ENCODE assay signal across 22 mouse cellular contexts in genomic region chr11:60383518-60383917, GRCm38 (mm10). TPM values are rescaled to one million over a fixed set of nuclear protein-coding genes. Genes with fewer than 3 reads are reported as not detected.
DNase-seq lines count a peak whose midpoint lies in the region; ATAC-seq and TF ChIP-seq lines count a peak whose summit lies in the region.
"Had no signal": no experiment of that assay in that cellular context is flagged by ENCODE, and none has a peak within 500 bp of the region (broad histone marks: within the 10 kb centered on the region; RNA-seq: fewer than 3 reads in every experiment).

No protein-coding gene starts in this region.

- H3K27me3 ChIP-seq in E14TG2a.4 (ENCODE audit: insufficient read depth, low read length): no peaks in the 10 kb centered on the region
- H3K27me3 ChIP-seq in forebrain, postnatal 0 days (ENCODE audit: insufficient read depth, low read length): no peaks in the 10 kb centered on the region
- H3K27me3 ChIP-seq: hindbrain, embryonic 12.5 days; Patski had no signal

- H3K9me3 ChIP-seq in E14TG2a.4 (ENCODE audit: low read length): no peaks in the 10 kb centered on the region
- H3K9me3 ChIP-seq in forebrain, postnatal 0 days (ENCODE audit: low read length): no peaks in the 10 kb centered on the region
- H3K9me3 ChIP-seq: embryonic facial prominence, embryonic 10.5 days; hindbrain, embryonic 12.5 days; limb, embryonic 12.5 days had no signal

- peak; percentile 36 for TF ChIP-seq CTCF in layer of hippocampus, adult 2 months (conservative IDR thresholded peaks at IDR 0.05)
- peak; percentile 12; the same call in 1 of the 2 replicates for TF ChIP-seq CTCF in E14TG2a.4 (conservative IDR thresholded peaks at IDR 0.05; ENCODE audit: low read length)
- TF ChIP-seq CTCF in brain, embryonic 14.5 days (IDR thresholded peaks at IDR 0.05; ENCODE audit: borderline replicate concordance, extremely low read depth, insufficient read depth, insufficient read length): peak; percentile 10; the same call in 1 of the 2 replicates
- TF ChIP-seq CTCF in forebrain, postnatal 0 days (IDR thresholded peaks at IDR 0.05; ENCODE audit: low read depth): no peak

- no peak overlapping the region for H3K4me2 ChIP-seq in forebrain, postnatal 0 days (ENCODE audit: low read depth)
- H3K4me2 ChIP-seq: heart, embryonic 11.5 days; hindbrain, embryonic 12.5 days; limb, embryonic 12.5 days had no signal

- 91% methylated on average over 6 of the region's 6 CpGs for WGBS in forebrain, postnatal 0 days

- H3K4me1 ChIP-seq in E14TG2a.4 (replicated peaks; ENCODE audit: low read depth, low read length): peaks cover 27% of the 10 kb centered on the region
- H3K4me1 ChIP-seq in forebrain, postnatal 0 days (ENCODE audit: insufficient read depth): peaks cover 17% of the 10 kb centered on the region; the same call in 1 of the 2 replicates

- H3K4me3 ChIP-seq in layer of hippocampus, adult 2 months: no peak overlapping the region
- no peak overlapping the region for H3K4me3 ChIP-seq in E14TG2a.4 (replicated peaks; ENCODE audit: low read length)
- no peak overlapping the region for H3K4me3 ChIP-seq in forebrain, postnatal 0 days (ENCODE audit: low read depth, low read length)
- H3K4me3 ChIP-seq: embryonic facial prominence, embryonic 10.5 days; gastrocnemius, adult 2 months; hindbrain, embryonic 12.5 days; limb, embryonic 12.5 days had no signal

- peak overlapping the region; percentile 92; the same call in 1 of the 2 replicates for H3K27ac ChIP-seq in layer of hippocampus, adult 2 months
- no peak overlapping the region for H3K27ac ChIP-seq in forebrain, postnatal 0 days (ENCODE audit: low read depth, low read length)
- H3K27ac ChIP-seq: embryonic facial prominence, embryonic 10.5 days; gastrocnemius, adult 2 months; limb, embryonic 12.5 days had no signal

- DNase-seq in layer of hippocampus, adult 2 months (ENCODE audit: low spot score in 2 of 2): no peak
- DNase-seq in layer of hippocampus, postnatal 36 days: no peak
- DNase-seq in A20 (ENCODE audit: low read depth, low spot score): peak; percentile 18
- DNase-seq in brain, embryonic 14.5 days (ENCODE audit: low read depth): no peak
- DNase-seq in adrenal gland, adult 18-20 months (ENCODE audit: low spot score in 2 of 2): no peak
- DNase-seq in forebrain, postnatal 0 days: no peak
- DNase-seq: adrenal gland, postnatal 25 days; cerebellum, adult 8-10 months; gastrocnemius, adult 2 months; heart, postnatal 10 days; kidney, adult 8-10 months; kidney, postnatal 36 days; lung, adult 18-20 months; lung, postnatal 36 days; thymus, postnatal 25 days had no signal

- no peak for TF ChIP-seq POLR2A in brain, embryonic 14.5 days (IDR thresholded peaks at IDR 0.05; ENCODE audit: borderline replicate concordance, extremely low read depth, insufficient read depth, insufficient read length, poor library complexity, severe bottlenecking)

- no peak for ATAC-seq in forebrain, postnatal 0 days
- ATAC-seq: CD4-positive, CD25-positive, alpha-beta regulatory T cell, adult 4 months; Patski had no signal

- H3K36me3 ChIP-seq in E14TG2a.4 (ENCODE audit: insufficient read depth, low read length): no peaks in the 10 kb centered on the region
- no peaks in the 10 kb centered on the region for H3K36me3 ChIP-seq in forebrain, postnatal 0 days (ENCODE audit: insufficient read depth)
- H3K36me3 ChIP-seq: embryonic facial prominence, embryonic 10.5 days; hindbrain, embryonic 12.5 days; limb, embryonic 12.5 days had no signal

- H3K9ac ChIP-seq in forebrain, postnatal 0 days: no peak overlapping the region
- H3K9ac ChIP-seq: limb, embryonic 12.5 days had no signal

RNA-seq across cellular contexts. Expression of gene Drc3, which starts 30.4 kb away (rescaled TPM):
- 1 to 10 TPM; 6.4 to 8.0 TPM for total RNA-seq in layer of hippocampus, adult 2 months (2021)
- 1 to 10 TPM; 6.7 to 7.6 TPM for total RNA-seq in layer of hippocampus, postnatal 36 days (2021)
- 6.0 and 7.1 TPM in 2 replicates for polyA plus RNA-seq in brain, embryonic 14.5 days (2012; rRNA removed)
- total RNA-seq in adrenal gland, adult 18-20 months (2021): 1 to 10 TPM in 1 of 2 experiments, under 1 TPM in 1; 0.73 to 1.6 TPM
- total RNA-seq in forebrain, postnatal 0 days (2014; rRNA removed): 13.0 and 15.5 TPM in 2 replicates
- 6.9 and 10.0 TPM in 2 replicates for polyA plus RNA-seq in forebrain, postnatal 0 days (2015; fragmentation: Nextera tagmentation; extraction: Ambion mirVana)

RNA-seq across cellular contexts. Expression of gene Tom1l2, which starts 30.8 kb away (rescaled TPM):
- 100 to 1,000 TPM; 180 to 189 TPM for total RNA-seq in layer of hippocampus, adult 2 months (2021)
- 100 to 1,000 TPM; 170 to 180 TPM for total RNA-seq in layer of hippocampus, postnatal 36 days (2021)
- polyA plus RNA-seq in brain, embryonic 14.5 days (2012; rRNA removed): 69.3 and 82.1 TPM in 2 replicates
- 10 to 100 TPM; 63.0 to 80.7 TPM for total RNA-seq in adrenal gland, adult 18-20 months (2021)
- total RNA-seq in forebrain, postnatal 0 days (2014; rRNA removed): 72.0 and 80.8 TPM in 2 replicates
- polyA plus RNA-seq in forebrain, postnatal 0 days (2015; fragmentation: Nextera tagmentation; extraction: Ambion mirVana): 37.2 and 44.3 TPM in 2 replicates

RNA-seq across cellular contexts. Expression of gene Gid4, which starts 33.4 kb away (rescaled TPM):
- 10 to 100 TPM; 48.8 to 51.1 TPM for total RNA-seq in layer of hippocampus, adult 2 months (2021)
- total RNA-seq in layer of hippocampus, postnatal 36 days (2021): 10 to 100 TPM; 54.5 to 54.8 TPM
- 17.6 and 20.0 TPM in 2 replicates for polyA plus RNA-seq in brain, embryonic 14.5 days (2012; rRNA removed)
- total RNA-seq in adrenal gland, adult 18-20 months (2021): 10 to 100 TPM; 48.8 to 63.1 TPM
- 30.8 and 35.7 TPM in 2 replicates for total RNA-seq in forebrain, postnatal 0 days (2014; rRNA removed)
- polyA plus RNA-seq in forebrain, postnatal 0 days (2015; fragmentation: Nextera tagmentation; extraction: Ambion mirVana): 14.8 and 22.6 TPM in 2 replicates

RNA-seq across cellular contexts. Expression of gene Atpaf2, which starts 34.7 kb away (rescaled TPM):
- total RNA-seq in layer of hippocampus, adult 2 months (2021): 10 to 100 TPM; 27.3 to 32.7 TPM
- total RNA-seq in layer of hippocampus, postnatal 36 days (2021): 10 to 100 TPM; 27.7 to 29.3 TPM
- polyA plus RNA-seq in brain, embryonic 14.5 days (2012; rRNA removed): 32.8 and 34.3 TPM in 2 replicates
- 10 to 100 TPM; 60.7 to 93.7 TPM for total RNA-seq in adrenal gland, adult 18-20 months (2021)
- 32.5 and 34.5 TPM in 2 replicates for total RNA-seq in forebrain, postnatal 0 days (2014; rRNA removed)
- 38.2 and 50.8 TPM in 2 replicates for polyA plus RNA-seq in forebrain, postnatal 0 days (2015; fragmentation: Nextera tagmentation; extraction: Ambion mirVana)
